Mouse (Mus musculus): ENCODE measurements around the gene Trim67. TPM values are rescaled to one million over a fixed set of nuclear protein-coding genes. Genes with fewer than 3 reads are reported as not detected.

The Trim67 gene
- polyA plus RNA-seq, 1 experiment from 2014 or later = 1.1 TPM

DNA sequence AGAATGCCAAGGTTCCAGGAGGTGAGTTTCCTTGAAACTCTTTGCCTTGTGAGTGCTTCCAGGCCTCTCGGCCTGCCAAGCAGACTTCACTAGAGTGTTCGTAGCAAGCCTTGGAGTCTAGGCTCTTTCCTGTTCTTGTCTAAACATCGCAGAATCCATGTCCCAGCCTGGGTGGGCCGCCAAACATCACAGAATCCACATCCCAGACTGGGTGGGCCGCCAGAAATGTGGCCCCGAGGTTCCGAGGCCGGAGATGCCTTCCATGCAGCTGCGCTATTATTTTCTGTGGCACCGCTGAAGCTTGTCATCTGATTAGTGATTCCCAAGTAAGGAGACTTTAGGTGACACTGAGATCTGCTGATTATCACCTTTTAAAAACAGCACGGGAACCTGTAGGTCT, 7.7 kb downstream of the Trim67 start:
- no peak overlapping the region for H3K9ac ChIP-seq (ENCODE audit: low read depth, low read length)
- H3K36me3 ChIP-seq (ENCODE audit: control insufficient read depth, insufficient read depth, low read length) = no peaks in the 10 kb centered on the region
- no peaks in the 10 kb centered on the region for H3K4me1 ChIP-seq (ENCODE audit: control insufficient read depth, insufficient read depth, low read length)
- H3K27me3 ChIP-seq (replicated peaks; ENCODE audit: control insufficient read depth, insufficient read depth, low read length) = peaks cover 18% of the 10 kb centered on the region
- no peak overlapping the region for H3K4me3 ChIP-seq (ENCODE audit: low read depth, low read length)
- no peak overlapping the region for H3K27ac ChIP-seq (replicated peaks; ENCODE audit: low read depth, low read length)
- 30% methylated on average over 11 of the region's 11 CpGs for WGBS
- H3K4me2 ChIP-seq (ENCODE audit: low read depth, low read length) = no peak overlapping the region
- no peaks in the 10 kb centered on the region for H3K9me3 ChIP-seq (ENCODE audit: control insufficient read depth, low read length)
- DNase-seq (ENCODE audit: low spot score) (no peak), ATAC-seq (ENCODE audit: low read depth) (no peak)

DNA sequence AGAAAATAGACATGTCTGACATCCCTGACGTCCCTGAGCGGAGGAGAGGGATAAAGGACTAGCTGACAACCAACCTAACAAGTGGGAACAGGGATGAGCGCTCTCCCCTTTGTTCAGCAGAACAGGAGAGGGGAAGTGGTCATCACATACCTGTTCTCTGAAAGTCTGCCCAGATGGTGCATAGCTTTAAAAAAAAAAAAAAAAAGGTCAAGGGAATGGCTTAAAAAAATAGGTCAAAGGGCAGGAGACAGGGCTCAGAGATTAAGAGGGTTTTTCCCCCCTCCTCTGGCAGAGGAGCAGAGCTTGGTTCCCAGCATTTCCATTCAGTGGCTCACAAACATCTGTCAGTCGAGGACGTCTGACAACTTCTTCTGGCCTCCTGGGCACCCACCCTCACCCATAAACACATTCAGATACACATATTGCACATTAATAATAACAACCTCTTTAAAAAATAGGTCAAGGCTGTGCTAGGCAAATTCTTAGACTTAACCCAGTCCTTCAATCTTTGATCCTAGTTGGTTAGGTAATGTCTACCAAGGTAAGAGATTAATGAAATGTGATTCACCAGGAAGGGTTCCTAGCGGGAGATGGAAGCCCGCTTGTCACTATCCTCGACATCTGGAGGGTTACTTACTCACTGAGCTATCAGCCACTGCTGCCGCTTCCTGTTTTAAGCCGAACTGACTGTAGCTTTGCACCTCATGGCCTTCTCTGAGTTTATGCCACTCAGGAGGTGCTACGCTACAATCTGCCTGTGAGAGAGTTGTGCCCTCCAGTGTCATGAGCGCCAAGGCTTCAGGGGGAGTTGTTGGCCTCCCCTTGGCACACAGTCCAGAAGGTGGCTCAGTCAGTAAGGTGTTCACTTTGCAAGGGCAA, 11.2 kb downstream of the Trim67 start:
- Histone ChIP-seq H3K27me3 (replicated peaks; ENCODE audit: control insufficient read depth, insufficient read depth, low read length) (no peaks in the 10 kb centered on the region), H3K9me3 (ENCODE audit: control insufficient read depth, low read length) (no peaks in the 10 kb centered on the region), H3K27ac (replicated peaks; ENCODE audit: low read depth, low read length) (no peak overlapping the region), H3K9ac (ENCODE audit: low read depth, low read length) (no peak overlapping the region), H3K4me1 (ENCODE audit: control insufficient read depth, insufficient read depth, low read length) (no peaks in the 10 kb centered on the region), H3K4me3 (ENCODE audit: low read depth, low read length) (no peak overlapping the region), H3K4me2 (ENCODE audit: low read depth, low read length) (no peak overlapping the region), H3K36me3 (ENCODE audit: control insufficient read depth, insufficient read depth, low read length) (no peaks in the 10 kb centered on the region)
- WGBS = 62% methylated on average over 12 of the region's 12 CpGs
- DNase-seq (ENCODE audit: low spot score) (no peak), ATAC-seq (ENCODE audit: low read depth) (no peak)

DNA sequence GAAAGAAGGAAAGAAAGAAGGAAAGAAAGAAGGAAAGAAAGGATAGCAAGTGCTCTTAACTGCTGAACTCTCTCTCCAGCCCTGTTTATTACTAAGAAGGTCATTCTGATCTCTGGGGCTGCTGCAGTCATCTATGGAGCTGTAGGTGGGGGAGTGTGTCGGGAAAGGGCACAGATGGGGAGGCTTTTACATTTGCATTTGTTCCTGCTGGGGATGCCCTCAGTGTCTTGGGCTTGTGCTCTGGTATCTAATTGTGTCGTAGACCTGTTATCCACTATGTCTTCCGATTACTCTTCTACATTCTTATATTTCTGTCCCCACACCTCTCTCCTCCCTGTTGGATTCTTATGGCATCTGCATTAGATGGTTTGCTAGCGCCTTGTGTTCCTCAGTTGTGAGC, 13.1 kb downstream of the Trim67 start:
- Histone ChIP-seq H3K27ac (replicated peaks; ENCODE audit: low read depth, low read length) (no peak overlapping the region), H3K4me2 (ENCODE audit: low read depth, low read length) (no peak overlapping the region)
- WGBS = 75% methylated on average over 4 of the region's 4 CpGs

DNA sequence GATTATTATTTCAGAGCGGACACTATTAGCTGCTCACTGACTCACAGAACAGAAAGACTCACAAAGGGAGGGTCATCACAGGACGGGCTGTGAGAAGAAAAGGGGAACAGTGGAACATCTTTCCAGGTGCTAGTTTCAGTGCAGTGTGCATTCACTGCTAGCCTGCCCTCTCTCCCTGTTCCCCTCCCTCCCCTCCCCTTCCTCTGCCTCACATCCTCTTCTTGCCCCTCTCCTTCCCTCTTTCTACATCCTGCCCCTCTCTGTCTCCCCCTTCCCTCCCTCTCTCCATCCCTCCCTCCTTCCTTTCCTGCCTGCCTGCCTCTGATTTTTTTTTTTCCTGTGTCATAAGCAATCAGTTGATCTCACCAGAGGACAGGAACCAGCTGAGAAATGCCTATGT, 16.5 kb downstream of the Trim67 start:
- H3K27me3 ChIP-seq (replicated peaks; ENCODE audit: control insufficient read depth, insufficient read depth, low read length) = no peaks in the 10 kb centered on the region
- no peak overlapping the region for H3K4me2 ChIP-seq (ENCODE audit: low read depth, low read length)
- WGBS = 57% methylated on average over 2 of the region's 2 CpGs
- H3K36me3 ChIP-seq (ENCODE audit: control insufficient read depth, insufficient read depth, low read length) = no peaks in the 10 kb centered on the region
- DNase-seq (ENCODE audit: low spot score) (no peak), ATAC-seq (ENCODE audit: low read depth) (no peak)
- H3K27ac ChIP-seq (replicated peaks; ENCODE audit: low read depth, low read length) = no peak overlapping the region
- H3K4me1 ChIP-seq (ENCODE audit: control insufficient read depth, insufficient read depth, low read length) = no peaks in the 10 kb centered on the region
- no peak overlapping the region for H3K4me3 ChIP-seq (ENCODE audit: low read depth, low read length)
- H3K9ac ChIP-seq (ENCODE audit: low read depth, low read length) = no peak overlapping the region
- H3K9me3 ChIP-seq (ENCODE audit: control insufficient read depth, low read length) = no peaks in the 10 kb centered on the region

More for the DNA sequence above, 13.1 kb downstream of the Trim67 start:
- H3K9ac ChIP-seq (ENCODE audit: low read depth, low read length) = no peak overlapping the region
- no peak overlapping the region for H3K4me3 ChIP-seq (ENCODE audit: low read depth, low read length)
- no peaks in the 10 kb centered on the region for H3K27me3 ChIP-seq (replicated peaks; ENCODE audit: control insufficient read depth, insufficient read depth, low read length)
- DNase-seq (ENCODE audit: low spot score) (no peak), ATAC-seq (ENCODE audit: low read depth) (no peak)
- no peaks in the 10 kb centered on the region for H3K9me3 ChIP-seq (ENCODE audit: control insufficient read depth, low read length)
- H3K36me3 ChIP-seq (ENCODE audit: control insufficient read depth, insufficient read depth, low read length) = no peaks in the 10 kb centered on the region
- no peaks in the 10 kb centered on the region for H3K4me1 ChIP-seq (ENCODE audit: control insufficient read depth, insufficient read depth, low read length)

DNA sequence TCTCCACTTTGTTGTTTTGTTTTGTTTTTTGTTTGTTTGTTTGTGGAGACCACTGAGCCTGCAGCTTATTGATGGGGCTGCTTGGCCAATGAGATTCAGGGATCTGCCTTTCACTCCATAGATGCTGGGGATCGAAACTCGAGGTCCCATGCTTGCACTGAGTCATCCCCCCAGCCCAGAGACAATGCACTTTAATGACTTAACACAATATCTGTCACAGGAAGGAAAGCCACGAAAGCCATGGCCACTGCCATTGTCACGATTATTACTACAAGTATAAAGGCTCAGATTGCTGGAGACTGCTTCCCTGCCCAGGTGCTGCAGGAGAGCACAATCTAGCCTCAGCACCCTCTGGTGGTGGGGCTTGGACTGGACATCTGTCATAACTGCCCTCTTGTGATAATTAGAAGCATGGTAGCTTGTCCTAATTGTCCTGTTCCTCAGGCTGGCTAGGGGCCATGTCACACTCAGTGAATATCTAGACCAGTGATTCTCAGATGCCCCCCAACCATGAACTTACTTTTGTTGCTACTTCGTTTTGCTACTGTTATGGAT, 17.2 kb downstream of the Trim67 start:
- Histone ChIP-seq H3K4me3 (ENCODE audit: low read depth, low read length) (no peak overlapping the region), H3K27me3 (replicated peaks; ENCODE audit: control insufficient read depth, insufficient read depth, low read length) (no peaks in the 10 kb centered on the region), H3K4me1 (ENCODE audit: control insufficient read depth, insufficient read depth, low read length) (no peaks in the 10 kb centered on the region), H3K27ac (replicated peaks; ENCODE audit: low read depth, low read length) (no peak overlapping the region), H3K9ac (ENCODE audit: low read depth, low read length) (no peak overlapping the region), H3K9me3 (ENCODE audit: control insufficient read depth, low read length) (no peaks in the 10 kb centered on the region), H3K36me3 (ENCODE audit: control insufficient read depth, insufficient read depth, low read length) (no peaks in the 10 kb centered on the region), H3K4me2 (ENCODE audit: low read depth, low read length) (no peak overlapping the region)
- 66% methylated on average over 5 of the region's 5 CpGs for WGBS
- ATAC-seq (ENCODE audit: low read depth) (no peak), DNase-seq (ENCODE audit: low spot score) (no peak)

DNA sequence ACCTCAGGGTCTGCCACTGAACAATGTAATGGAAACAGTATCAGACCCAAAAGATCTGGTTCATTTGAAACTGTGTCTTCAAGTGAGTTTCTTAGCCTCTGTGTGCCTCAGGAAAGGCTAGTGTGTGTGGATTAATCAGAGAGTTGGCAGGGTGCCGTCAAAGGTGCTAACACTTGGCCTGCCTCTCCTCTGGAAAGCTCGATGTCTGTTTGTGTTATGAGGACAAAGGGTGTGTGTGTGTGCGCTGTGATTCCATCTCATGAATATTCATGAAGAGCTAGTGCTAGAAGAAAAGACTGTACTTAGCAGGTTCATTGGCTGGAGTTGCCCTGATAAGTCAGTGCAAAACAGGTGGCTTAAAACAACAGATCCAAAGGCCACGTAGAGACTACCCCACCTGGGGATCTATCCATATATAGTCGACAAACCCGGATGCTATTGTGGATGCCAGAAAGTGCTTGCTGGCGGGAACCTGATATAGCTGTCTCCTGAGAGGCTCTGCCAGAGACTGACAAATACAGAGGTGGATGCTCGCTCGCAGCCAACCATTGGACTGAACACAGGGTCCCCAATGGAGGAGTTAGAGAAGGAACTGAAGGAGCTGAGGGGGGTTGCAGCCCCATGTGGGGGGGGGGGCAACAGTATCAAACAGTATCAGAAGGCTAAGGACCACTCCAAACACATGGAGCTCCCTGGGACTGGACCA, 17.9 kb downstream of the Trim67 start:
- no peak overlapping the region for H3K9ac ChIP-seq (ENCODE audit: low read depth, low read length)
- no peak overlapping the region for H3K27ac ChIP-seq (replicated peaks; ENCODE audit: low read depth, low read length)
- no peak overlapping the region for H3K4me3 ChIP-seq (ENCODE audit: low read depth, low read length)
- H3K4me2 ChIP-seq (ENCODE audit: low read depth, low read length) = no peak overlapping the region
- no peaks in the 10 kb centered on the region for H3K36me3 ChIP-seq (ENCODE audit: control insufficient read depth, insufficient read depth, low read length)
- no peaks in the 10 kb centered on the region for H3K4me1 ChIP-seq (ENCODE audit: control insufficient read depth, insufficient read depth, low read length)
- ATAC-seq (ENCODE audit: low read depth) = no peak
- no peaks in the 10 kb centered on the region for H3K27me3 ChIP-seq (replicated peaks; ENCODE audit: control insufficient read depth, insufficient read depth, low read length)
- H3K9me3 ChIP-seq (ENCODE audit: control insufficient read depth, low read length) = no peaks in the 10 kb centered on the region
- DNase-seq (ENCODE audit: low spot score) = no peak
- WGBS = 46% methylated on average over 9 of the region's 9 CpGs

DNA sequence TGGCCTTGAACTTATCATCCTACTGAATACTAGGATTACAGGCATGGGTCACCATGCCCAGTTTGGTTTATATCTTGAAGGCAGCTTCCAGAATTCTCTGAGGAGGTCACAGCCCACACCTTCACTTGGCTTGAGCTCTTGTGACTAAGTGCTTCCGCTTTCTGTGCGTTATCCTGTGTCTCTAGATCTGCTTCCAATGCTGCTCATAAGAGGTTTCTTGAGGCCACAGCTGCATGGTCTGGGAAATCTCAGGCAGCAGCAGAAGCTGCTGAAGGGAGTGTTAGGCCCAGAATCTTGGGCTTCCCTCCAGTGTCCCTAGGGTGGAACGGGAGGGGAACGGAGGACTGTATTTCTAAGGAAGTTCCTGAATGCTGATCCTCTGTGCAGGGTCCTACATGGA, 20.4 kb downstream of the Trim67 start:
- no peak for ATAC-seq (ENCODE audit: low read depth)

DNA sequence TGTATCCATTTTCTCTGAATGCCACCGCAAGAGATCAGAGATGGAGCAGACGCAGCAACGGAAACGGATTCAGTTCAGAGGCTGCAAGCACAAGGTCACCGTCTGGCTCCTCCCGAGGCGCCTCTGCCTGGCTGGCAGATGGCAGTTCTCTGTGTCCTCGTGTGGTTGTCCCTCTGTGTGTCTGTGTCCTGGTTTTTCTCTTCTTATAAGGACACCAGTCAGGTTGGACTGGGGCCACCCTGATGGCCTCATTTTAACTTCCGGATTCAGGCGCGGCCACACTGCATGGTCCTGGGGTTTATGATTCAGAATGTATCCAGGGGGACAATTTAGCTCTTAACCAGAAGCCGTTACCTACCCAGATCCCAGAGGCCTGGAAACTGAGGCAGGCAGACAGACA, 23.0 kb downstream of the Trim67 start:
- no peak overlapping the region for H3K9ac ChIP-seq (ENCODE audit: low read depth, low read length)
- H3K36me3 ChIP-seq (ENCODE audit: control insufficient read depth, insufficient read depth, low read length) = no peaks in the 10 kb centered on the region
- no peak overlapping the region for H3K27ac ChIP-seq (replicated peaks; ENCODE audit: low read depth, low read length)
- DNase-seq (ENCODE audit: low spot score) = no peak
- WGBS = 79% methylated on average over 12 of the region's 12 CpGs
- H3K4me3 ChIP-seq (ENCODE audit: low read depth, low read length) = no peak overlapping the region
- H3K27me3 ChIP-seq (replicated peaks; ENCODE audit: control insufficient read depth, insufficient read depth, low read length) = no peaks in the 10 kb centered on the region
- H3K4me2 ChIP-seq (ENCODE audit: low read depth, low read length) = no peak overlapping the region
- no peaks in the 10 kb centered on the region for H3K4me1 ChIP-seq (ENCODE audit: control insufficient read depth, insufficient read depth, low read length)
- no peak for ATAC-seq (ENCODE audit: low read depth)
- peaks cover 4% of the 10 kb centered on the region; the same call in 1 of the 2 replicates for H3K9me3 ChIP-seq (ENCODE audit: control insufficient read depth, low read length)

More for the DNA sequence above, 20.4 kb downstream of the Trim67 start:
- no peak overlapping the region for H3K27ac ChIP-seq (replicated peaks; ENCODE audit: low read depth, low read length)
- 92% methylated on average over 4 of the region's 4 CpGs for WGBS
- no peaks in the 10 kb centered on the region for H3K27me3 ChIP-seq (replicated peaks; ENCODE audit: control insufficient read depth, insufficient read depth, low read length)
- H3K9me3 ChIP-seq (ENCODE audit: control insufficient read depth, low read length) = peaks cover 4% of the 10 kb centered on the region; the same call in 1 of the 2 replicates
- H3K4me2 ChIP-seq (ENCODE audit: low read depth, low read length) = no peak overlapping the region
- no peaks in the 10 kb centered on the region for H3K4me1 ChIP-seq (ENCODE audit: control insufficient read depth, insufficient read depth, low read length)
- no peak overlapping the region for H3K4me3 ChIP-seq (ENCODE audit: low read depth, low read length)
- H3K36me3 ChIP-seq (ENCODE audit: control insufficient read depth, insufficient read depth, low read length) = no peaks in the 10 kb centered on the region
- no peak overlapping the region for H3K9ac ChIP-seq (ENCODE audit: low read depth, low read length)
- no peak for DNase-seq (ENCODE audit: low spot score)

Data from embryonic facial prominence, embryonic 14.5 days (tissue).